Mouse (Mus musculus): Measurements from ENCODE around the gene Atg14.

GRCm38 (mm10) chr14:47516755-47517154 lies 53.7 kb downstream of the Atg14 start:
- TF ChIP-seq CTCF (IDR thresholded peaks at IDR 0.05; ENCODE audit: low read depth) (no peak), EP300 (IDR thresholded peaks at IDR 0.05; ENCODE audit: low read depth) (no peak)
